Mouse (Mus musculus) lung, embryonic 14.5 days (tissue): Measurements from ENCODE around the gene Ror1. TPM values are rescaled to one million over a fixed set of nuclear protein-coding genes. Genes with fewer than 3 reads are reported as not detected.
A peak's percentile ranks its signal among the peaks of the same experiment; 100 is the strongest.

ENCODE experiments used
- ATAC-seq: fragments of 200-750 bp; cut with Nextera tagmentation; 2 replicates; pipeline ENCODE4 v1.8.0; 2017; ENCODE audit warnings: mild to moderate bottlenecking, moderate TSS enrichment, moderate library complexity; ENCODE audit not compliant: insufficient read depth
- DNase-seq: peaks from one replicate; pipeline ENCODE4 v3.0.0-alpha.2; 2015
- H3K27ac ChIP-seq: fragments of 300-500 bp; sonication (generic); 2 replicates; pipeline ENCODE4 v1.5.1; 2014; ENCODE audit warnings: low read depth, mild to moderate bottlenecking, moderate library complexity
- H3K27me3 ChIP-seq: fragments of 300-500 bp; sonication (generic); 2 replicates; pipeline ENCODE4 v1.6.1; 2014; ENCODE audit warnings: low read length, control low read depth; ENCODE audit not compliant: insufficient read depth
- H3K36me3 ChIP-seq: fragments of 300-500 bp; sonication (generic); 2 replicates; pipeline ENCODE4 v1.6.1; 2014; ENCODE audit warnings: control low read depth; ENCODE audit not compliant: insufficient read depth
- H3K4me1 ChIP-seq: fragments of 300-500 bp; sonication (generic); 2 replicates; pipeline ENCODE4 v1.6.1; 2014; ENCODE audit warnings: antibody characterized with exemption, control low read depth; ENCODE audit not compliant: insufficient read depth
- H3K4me2 ChIP-seq: fragments of 300-500 bp; sonication (generic); 2 replicates; pipeline ENCODE4 v1.6.1; 2014; ENCODE audit warnings: mild to moderate bottlenecking
- H3K4me3 ChIP-seq: fragments of 300-500 bp; sonication (generic); 2 replicates; pipeline ENCODE4 v1.5.1; 2014; ENCODE audit warnings: low read depth, low read length
- H3K9ac ChIP-seq: fragments of 300-500 bp; sonication (generic); 2 replicates; pipeline ENCODE4 v1.6.1; 2014
- H3K9me3 ChIP-seq: fragments of 300-500 bp; sonication (generic); 2 replicates; pipeline ENCODE4 v1.6.1; 2016; ENCODE audit warnings: low read depth, low read length, control low read depth
- CTCF ChIP-seq: IDR thresholded peaks from 2 replicates; pipeline ENCODE4 v1.5.1; 2016; ENCODE audit warnings: antibody characterized with exemption, low read depth
- WGBS: fragments of 180-500 bp; shearing (Covaris S2); extraction: QIAGEN DNeasy Blood & Tissue Kit; methylation state at CpG from one replicate; pipeline ENCODE4 v1.1.7; 2014; 5-methylcytosine and 5-hydroxymethylcytosine counted together
- polyA plus RNA-seq: library from polyadenylated mRNA; unstranded; fragments of >200 nt; fragmentation: Nextera tagmentation; extraction: Ambion mirVana; gene quantifications from 2 replicates; pipeline ENCODE4 v1.2.1, GENCODE M21; 2014

Ror1 gene
- polyA plus RNA-seq, 1 experiment from 2014 or later = 23.8 TPM

GRCm38 (mm10) chr4:100097364-100097979, 1.9 kb downstream of the Ror1 start:
- peak overlapping the region; percentile 96; the same call in 1 of the 2 replicates for H3K27ac ChIP-seq
- TF ChIP-seq CTCF = no peak
- 18% methylated on average over 10 of the region's 10 CpGs for WGBS
- H3K4me3 ChIP-seq = peak overlapping the region; percentile 71
- DNase-seq (no peak), ATAC-seq (no peak)
- no peaks in the 10 kb centered on the region for H3K27me3 ChIP-seq
- no peaks in the 10 kb centered on the region for H3K9me3 ChIP-seq
- peak overlapping the region; percentile 85 for H3K9ac ChIP-seq
- H3K4me2 ChIP-seq = peak overlapping the region; percentile 73
- H3K36me3 ChIP-seq = no peaks in the 10 kb centered on the region
- H3K4me1 ChIP-seq = peaks cover 16% of the 10 kb centered on the region

DNA sequence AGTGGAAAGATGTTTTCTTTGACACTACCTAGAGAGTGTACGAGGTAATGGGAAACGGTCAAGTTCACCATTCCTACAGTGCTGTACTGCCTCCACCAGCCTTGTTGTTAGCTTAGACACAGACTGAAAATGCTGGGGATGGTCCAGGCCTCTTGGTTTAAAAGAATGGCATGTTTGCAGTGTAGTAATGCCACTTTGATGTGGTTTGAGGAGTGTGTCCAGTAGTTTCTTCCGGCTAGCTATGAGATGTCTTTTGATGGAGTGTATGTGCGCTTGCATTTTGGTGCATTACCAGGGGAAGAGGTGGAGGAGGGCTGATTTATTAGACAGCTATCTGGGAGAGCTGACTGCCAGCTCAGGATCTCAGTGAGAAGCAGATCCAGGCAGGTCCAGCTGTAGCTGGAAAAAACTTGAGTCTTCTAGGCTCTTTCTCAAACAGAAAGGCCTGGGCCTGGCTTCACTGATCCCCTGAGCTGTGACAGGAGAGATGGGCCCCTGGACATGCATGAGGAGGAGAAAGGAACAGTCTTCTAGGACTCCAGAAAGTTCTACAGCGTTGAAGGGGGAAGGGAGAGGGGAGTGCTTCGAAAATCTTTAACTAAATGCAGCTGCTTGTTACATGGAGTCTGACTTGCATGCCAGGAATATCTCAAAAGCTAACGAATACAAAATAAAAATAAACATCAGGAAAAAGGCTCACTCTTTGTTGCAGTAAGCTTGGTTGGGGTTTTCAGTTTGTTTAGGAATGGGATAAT, 5.7 kb downstream of the Ror1 start:
- no peaks in the 10 kb centered on the region for H3K27me3 ChIP-seq
- no peaks in the 10 kb centered on the region for H3K9me3 ChIP-seq
- peak overlapping the region; percentile 11 for H3K9ac ChIP-seq
- TF ChIP-seq CTCF = no peak
- H3K36me3 ChIP-seq = no peaks in the 10 kb centered on the region
- peak; percentile 59 for ATAC-seq
- no peak overlapping the region for H3K4me3 ChIP-seq
- 21% methylated on average over 7 of the region's 7 CpGs for WGBS
- peak overlapping the region; percentile 43 for H3K4me2 ChIP-seq
- peaks cover 32% of the 10 kb centered on the region for H3K4me1 ChIP-seq
- peak; percentile 82 for DNase-seq
- peak overlapping the region; percentile 90 for H3K27ac ChIP-seq

DNA sequence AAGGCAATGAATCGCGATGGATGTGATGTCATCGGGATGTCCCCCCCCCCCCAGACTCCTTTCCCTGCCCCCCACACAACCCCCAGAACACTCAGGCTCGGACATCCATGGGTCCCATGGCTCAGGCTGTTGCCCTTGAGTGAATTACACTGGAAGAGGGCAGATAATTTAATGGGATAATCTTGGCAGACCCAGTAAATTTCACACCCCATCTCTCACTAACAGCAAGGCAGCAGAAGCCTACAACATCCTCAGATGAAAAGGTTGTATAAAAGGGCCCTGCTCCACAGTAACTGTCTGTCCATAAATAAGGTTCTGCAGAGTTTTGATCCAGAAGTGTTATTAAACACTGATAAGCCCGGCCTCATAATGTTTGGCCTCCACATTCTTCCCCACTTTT, 6.3 kb downstream of the Ror1 start:
- WGBS = 20% methylated on average over 5 of the region's 5 CpGs
- Histone ChIP-seq H3K9ac (no peak overlapping the region), H3K4me1 (peaks cover 37% of the 10 kb centered on the region), H3K36me3 (no peaks in the 10 kb centered on the region), H3K9me3 (no peaks in the 10 kb centered on the region), H3K4me2 (peak overlapping the region; percentile 43), H3K27ac (peak overlapping the region; percentile 90), H3K4me3 (no peak overlapping the region), H3K27me3 (no peaks in the 10 kb centered on the region)
- peak; percentile 94 for DNase-seq
- peak; percentile 94 for ATAC-seq
- TF ChIP-seq CTCF = no peak

DNA sequence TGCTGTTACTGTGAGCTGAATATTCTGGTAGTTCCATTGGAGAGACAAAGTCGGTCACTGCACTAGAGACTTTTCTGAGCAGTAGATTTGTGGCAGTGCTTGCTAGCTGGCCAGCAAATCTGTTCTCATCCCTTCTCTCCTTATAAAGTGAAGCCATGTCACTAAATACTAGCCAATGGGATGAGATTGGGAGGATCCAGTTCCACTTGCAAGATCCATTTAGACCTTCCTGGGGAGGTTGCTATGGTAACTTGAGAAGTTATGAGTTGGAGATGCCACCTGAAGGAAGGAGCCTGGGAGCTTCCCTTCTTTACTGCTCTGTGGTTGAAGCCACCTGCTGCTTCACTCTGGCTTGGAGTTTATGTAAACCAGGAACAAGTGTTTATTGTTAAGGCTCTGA, 8.7 kb downstream of the Ror1 start:
- peaks cover 47% of the 10 kb centered on the region for H3K4me1 ChIP-seq
- no peak overlapping the region for H3K4me3 ChIP-seq
- no peak for ATAC-seq

DNA sequence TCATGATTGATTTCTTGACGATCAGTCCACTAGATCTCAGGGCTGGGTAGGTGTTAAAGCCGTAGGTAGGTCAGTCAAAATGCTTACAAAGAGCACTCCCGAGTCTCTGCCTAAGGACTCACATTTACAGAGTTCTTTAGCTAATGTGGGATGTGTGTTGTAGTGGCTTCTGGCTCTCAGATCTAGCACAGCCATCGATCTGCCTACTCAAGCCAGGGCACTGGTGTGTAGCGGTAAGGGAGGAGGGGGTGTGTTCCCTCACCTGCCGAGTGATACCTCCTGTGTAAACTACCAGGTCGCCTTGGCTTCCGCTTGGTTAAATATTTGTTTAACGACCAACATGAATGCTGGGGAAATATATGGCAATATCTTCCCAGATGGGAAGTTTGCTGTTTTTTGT, 12.0 kb downstream of the Ror1 start:
- no peaks in the 10 kb centered on the region for H3K9me3 ChIP-seq
- DNase-seq = peak; percentile 28
- no peak for ATAC-seq
- no peaks in the 10 kb centered on the region for H3K27me3 ChIP-seq
- H3K27ac ChIP-seq = no peak overlapping the region
- H3K4me3 ChIP-seq = no peak overlapping the region
- no peak overlapping the region for H3K4me2 ChIP-seq
- TF ChIP-seq CTCF = no peak
- H3K9ac ChIP-seq = no peak overlapping the region
- no peaks in the 10 kb centered on the region for H3K36me3 ChIP-seq
- 57% methylated on average over 9 of the region's 9 CpGs for WGBS
- peaks cover 43% of the 10 kb centered on the region for H3K4me1 ChIP-seq

More for the DNA sequence above, 8.7 kb downstream of the Ror1 start:
- H3K9ac ChIP-seq = no peak overlapping the region
- no peak for DNase-seq
- no peak overlapping the region for H3K4me2 ChIP-seq
- 64% methylated on average over 1 of the region's 1 CpGs for WGBS
- no peak for TF ChIP-seq CTCF
- no peaks in the 10 kb centered on the region for H3K9me3 ChIP-seq
- H3K36me3 ChIP-seq = no peaks in the 10 kb centered on the region
- H3K27me3 ChIP-seq = no peaks in the 10 kb centered on the region
- no peak overlapping the region for H3K27ac ChIP-seq

DNA sequence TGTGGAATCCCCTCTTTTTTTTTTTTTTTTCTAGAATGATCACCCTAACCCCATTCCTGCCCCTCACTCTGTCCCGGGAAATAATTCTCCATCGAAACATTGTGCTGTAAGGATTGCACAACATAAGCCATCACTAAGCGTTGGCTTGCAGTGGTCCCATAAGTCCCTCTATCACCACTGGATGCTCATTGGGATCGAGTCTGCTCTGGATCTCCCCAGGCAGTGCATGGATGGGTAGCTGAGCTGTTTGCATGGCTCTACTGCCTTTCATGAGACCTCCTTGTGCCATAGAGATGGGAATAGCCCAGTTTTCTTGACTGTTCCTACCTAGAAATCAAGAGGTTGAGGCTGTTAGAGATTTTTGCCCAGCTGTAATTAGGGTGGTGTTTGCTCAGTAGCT, 13.0 kb downstream of the Ror1 start:
- Histone ChIP-seq H3K9me3 (no peaks in the 10 kb centered on the region), H3K4me1 (peaks cover 38% of the 10 kb centered on the region), H3K4me3 (no peak overlapping the region), H3K4me2 (no peak overlapping the region), H3K27ac (no peak overlapping the region), H3K27me3 (no peaks in the 10 kb centered on the region), H3K9ac (no peak overlapping the region), H3K36me3 (no peaks in the 10 kb centered on the region)
- 87% methylated on average over 4 of the region's 4 CpGs for WGBS
- TF ChIP-seq CTCF = no peak
- ATAC-seq = no peak
- no peak for DNase-seq

DNA sequence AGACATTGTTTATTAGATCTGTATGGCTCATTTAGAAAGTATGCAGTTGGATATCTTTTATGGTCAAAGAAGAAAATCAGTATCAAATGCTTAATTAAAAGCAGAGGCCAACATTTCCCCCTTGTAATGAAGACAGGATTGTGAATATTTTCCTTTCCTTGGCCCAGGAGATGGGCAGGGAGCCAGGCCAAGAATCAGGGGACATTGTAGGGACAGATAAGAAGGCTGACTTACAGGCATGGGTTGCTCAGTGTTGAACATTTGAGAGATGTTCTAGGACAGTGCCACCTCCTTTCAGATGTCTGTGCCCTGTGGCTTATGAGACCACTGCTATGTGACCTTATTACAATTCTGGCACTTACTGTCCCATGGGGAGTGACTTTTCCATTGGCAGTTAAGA, 18.6 kb downstream of the Ror1 start:
- Histone ChIP-seq H3K4me3 (no peak overlapping the region), H3K4me1 (peaks cover 14% of the 10 kb centered on the region; the same call in 1 of the 2 replicates), H3K36me3 (no peaks in the 10 kb centered on the region), H3K9ac (no peak overlapping the region), H3K27me3 (no peaks in the 10 kb centered on the region), H3K27ac (no peak overlapping the region), H3K9me3 (no peaks in the 10 kb centered on the region), H3K4me2 (no peak overlapping the region)
- no peak for ATAC-seq
- no peak for DNase-seq
- TF ChIP-seq CTCF = no peak
